Mouse (Mus musculus) ovary, postnatal 10 days (tissue): Measurements from ENCODE around the gene Bloc1s3.
A peak's percentile ranks its signal among the peaks of the same experiment; 100 is the strongest.

ENCODE experiments used
- DNase-seq: peaks from one replicate; pipeline ENCODE4 v3.0.0; 2022; ENCODE audit warnings: low spot score

Gene Bloc1s3

DNA sequence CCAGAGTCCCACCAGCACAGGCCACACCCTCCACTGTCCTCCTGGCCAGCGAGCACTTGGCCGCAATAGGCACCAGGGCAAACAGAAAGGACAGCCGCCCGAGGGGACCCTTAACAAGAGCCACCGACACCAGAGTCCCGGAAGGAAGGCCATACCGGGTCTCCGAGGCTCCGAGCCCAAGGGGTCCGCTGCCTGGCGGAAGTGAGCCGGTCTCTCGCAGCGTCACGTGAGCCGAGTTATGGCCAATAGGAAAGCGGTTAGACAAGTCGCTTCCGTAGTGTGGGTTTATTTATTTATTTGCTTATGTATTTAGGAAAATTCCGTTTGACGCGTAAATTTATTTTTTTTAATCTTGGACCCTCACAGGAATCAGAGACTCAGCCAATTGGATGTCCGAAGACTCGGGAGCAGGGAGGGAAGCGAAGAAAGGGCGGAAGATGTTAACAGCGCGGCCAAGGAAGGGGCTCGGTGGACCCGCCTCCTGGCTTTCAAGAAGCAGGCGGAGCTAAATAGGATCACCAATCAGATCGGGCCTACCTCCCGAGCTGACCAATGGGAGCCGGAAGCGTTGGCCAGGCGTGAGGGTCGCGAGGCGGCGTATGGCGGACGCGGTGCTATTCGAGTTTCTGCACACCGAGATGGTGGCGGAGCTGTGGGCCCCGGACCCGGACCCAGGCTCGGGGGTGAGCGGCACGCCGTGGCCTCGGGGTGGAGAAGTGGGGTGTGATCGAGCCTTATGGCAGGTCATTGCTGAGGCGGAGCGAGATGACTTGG is at the start of gene Bloc1s3, which contains the start of gene Trappc6a:
TSS of gene Bloc1s3 (minus strand) at position 218 of the 774 bp plus-strand sequence.
TSS of gene Trappc6a (plus strand) at position 246 of the 774 bp plus-strand sequence.
- DNase-seq = peak; percentile 85

- no peak for DNase-seq
Measured at GRCm38 (mm10) chr7:19557086-19557485, 48.9 kb upstream of the Bloc1s3 start.

- no peak for DNase-seq
Measured at GRCm38 (mm10) chr7:19554168-19554567, 46.0 kb upstream of the Bloc1s3 start.

DNA sequence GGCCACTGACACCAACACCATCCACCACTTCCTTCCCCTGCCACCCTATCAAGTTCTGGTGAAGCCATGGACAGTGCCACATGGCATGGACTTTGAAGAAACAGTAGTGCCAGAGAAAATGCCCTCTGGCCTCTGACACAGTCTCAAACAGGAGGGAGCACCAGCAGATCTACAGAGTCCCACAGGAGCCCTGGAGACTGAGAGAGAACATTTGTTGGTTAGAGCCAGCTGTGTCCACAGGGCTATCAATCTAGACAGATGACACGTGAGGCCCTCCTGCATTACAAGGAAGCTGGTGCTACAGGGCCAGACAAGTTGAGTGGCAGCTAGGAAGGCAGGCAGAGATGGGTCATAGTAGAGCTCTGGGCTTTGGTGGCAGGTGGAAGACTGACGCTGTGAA is 44.3 kb upstream of the Bloc1s3 start:
- no peak for DNase-seq

DNA sequence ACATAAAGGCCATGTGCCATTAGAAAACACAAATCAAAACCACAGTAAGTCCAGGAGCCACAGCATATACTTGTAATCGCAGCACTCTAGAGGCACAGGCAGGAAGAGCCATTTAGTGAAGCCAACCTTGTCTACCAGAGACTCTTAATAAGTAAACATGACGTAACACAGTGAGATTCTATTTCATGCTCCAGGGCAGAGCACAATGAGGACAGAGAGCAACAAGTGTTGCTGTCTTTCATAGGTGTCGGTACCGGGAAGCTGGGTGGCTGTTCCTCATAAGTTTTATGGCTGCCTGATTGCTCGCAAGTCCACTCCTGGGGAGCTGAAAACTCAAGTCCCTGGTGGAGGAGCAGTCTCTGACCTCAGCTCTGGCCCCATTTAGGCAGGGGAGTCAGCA is 43.5 kb upstream of the Bloc1s3 start:
- no peak for DNase-seq

DNA sequence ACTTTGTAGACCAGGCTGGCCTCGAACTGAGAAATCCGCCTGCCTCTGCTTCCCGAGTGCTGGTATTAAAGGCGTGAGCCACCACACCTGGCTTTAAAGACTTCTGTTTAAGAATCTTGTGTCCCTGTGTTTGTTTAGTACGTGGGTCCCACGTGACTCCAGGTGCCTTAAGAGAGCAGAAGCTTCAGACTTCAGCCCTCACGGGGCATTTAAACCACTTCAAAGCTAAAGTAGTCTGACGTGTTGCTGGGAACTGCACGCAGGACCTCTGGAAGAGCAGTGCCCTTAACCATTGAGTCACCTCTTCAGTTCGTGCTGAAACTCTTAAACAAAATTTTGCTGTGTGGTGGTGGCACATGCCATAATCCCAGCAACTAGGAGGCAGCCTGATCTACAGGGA is 41.2 kb upstream of the Bloc1s3 start:
- no peak for DNase-seq

DNA sequence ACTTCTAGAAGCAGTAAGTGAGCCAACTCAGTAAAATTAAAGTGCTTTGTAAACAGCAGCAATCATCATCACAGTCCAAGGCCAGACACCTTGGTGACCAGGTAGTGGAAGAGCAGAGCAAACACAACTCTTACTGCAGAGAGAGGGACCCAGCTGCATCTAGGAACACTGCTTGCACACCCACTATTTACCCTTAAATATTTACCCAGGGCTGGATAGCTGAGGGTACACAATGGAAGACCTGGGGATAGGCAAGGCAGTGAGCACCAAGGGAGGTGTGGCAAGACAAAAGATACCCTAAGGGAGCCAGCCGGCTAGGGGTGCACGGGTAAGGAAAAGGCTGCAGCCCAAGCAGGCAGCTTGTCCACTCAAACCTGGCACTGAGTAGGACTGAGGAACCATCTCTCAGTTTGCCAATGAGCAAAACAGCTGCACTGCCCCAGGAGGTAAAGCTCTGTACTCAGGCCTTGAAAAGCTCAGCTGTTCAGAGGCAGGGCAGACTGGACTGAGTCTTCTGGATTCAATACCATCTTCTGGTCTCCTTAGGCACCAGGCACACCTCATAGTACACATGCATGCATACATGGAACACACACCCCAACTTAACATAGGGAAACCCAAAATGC is 39.3 kb upstream of the Bloc1s3 start:
- no peak for DNase-seq

DNA sequence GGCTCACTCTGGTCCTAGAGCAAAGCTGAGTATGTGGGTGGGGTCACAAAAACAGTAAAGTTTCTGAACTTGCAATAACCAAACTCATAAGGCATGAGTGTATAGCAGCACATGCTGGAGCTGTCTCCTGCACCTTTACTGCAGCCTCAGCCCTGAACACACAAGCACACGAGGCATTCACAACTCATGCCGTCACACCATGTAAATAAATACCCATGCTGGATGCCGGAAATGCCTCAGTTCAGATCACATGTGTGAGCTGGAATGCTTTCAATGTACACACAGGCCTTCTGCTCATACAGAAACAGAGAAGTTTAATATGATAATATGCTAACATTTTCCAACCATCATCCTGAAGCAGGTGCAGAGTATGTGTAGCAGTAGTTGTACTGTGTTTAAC is 37.8 kb upstream of the Bloc1s3 start:
- no peak for DNase-seq

- no peak for DNase-seq
Measured at GRCm38 (mm10) chr7:19543584-19543983, 35.4 kb upstream of the Bloc1s3 start.

DNA sequence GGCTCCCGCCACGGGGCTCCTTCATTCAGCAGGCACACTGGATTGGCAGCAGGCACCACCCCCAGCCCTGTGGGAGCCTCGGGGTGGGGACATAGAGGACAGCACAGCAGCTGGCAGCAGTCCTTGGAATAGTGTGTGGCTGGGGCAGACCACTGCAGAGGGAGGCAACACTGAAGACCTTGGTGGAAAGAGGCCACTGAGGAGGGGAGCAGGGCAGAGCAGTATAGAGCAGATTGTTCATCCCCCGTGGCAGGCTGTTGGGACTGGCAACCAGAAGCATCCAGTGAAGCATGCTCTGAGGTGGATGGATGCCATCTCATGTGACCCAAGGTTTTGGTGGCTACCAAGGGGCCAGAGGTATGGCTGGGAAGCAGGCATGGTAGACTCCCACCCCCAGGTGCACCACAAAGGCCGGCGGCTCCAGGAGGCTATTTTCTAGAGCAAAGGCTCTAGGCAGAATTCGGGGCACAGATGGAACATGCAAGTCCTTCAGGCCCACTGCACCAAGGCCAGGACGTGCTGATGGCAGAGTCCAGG is 34.1 kb upstream of the Bloc1s3 start:
- no peak for DNase-seq

DNA sequence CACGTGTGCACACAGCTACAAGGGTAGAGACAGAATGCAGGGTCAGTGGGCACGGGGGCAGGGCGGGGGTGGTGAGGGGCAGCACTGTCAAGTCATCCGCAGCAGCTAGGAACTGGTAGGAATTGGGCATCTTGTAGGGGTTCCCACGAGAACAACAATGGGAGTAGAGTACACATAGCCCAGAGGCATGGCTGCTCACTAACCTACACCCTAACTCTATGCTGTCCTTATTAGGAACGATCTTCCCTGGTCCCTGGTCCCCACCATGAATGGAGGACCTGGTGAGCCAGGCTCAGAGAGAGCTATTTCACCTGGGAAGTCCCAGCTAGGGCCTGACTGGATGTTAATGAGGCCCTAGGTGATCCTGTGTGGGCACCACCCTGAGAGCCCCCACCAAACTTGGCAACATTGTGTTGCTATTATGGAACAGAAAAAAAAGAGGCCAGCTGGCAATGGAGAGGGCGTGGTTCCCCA is 33.6 kb upstream of the Bloc1s3 start:
- DNase-seq = no peak

GRCm38 (mm10) chr7:19540771-19541566 is 32.8 kb upstream of the Bloc1s3 start:
- no peak for DNase-seq

- no peak for DNase-seq
Measured at GRCm38 (mm10) chr7:19534676-19535075, 26.5 kb upstream of the Bloc1s3 start.

DNA sequence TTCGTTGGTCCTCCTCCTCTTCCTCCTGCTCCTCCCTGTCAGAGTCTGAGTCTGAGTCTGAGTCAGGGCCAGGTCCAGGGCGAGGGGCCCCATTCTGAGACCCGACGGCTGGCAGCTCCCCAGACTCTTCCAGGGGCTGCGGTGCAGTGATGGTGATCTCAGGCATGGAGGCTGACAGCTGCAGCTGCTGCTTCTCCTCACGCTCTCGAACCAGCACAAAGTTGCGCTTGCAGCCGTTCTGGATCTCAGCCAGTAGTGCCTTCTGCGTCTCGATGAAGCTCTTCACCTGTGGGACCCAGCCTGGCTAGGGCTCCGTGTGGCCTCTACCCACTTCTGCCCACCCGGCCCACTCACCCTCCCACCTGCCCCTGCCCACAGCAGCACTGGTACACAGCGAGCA is 24.1 kb upstream of the Bloc1s3 start:
- no peak for DNase-seq

DNA sequence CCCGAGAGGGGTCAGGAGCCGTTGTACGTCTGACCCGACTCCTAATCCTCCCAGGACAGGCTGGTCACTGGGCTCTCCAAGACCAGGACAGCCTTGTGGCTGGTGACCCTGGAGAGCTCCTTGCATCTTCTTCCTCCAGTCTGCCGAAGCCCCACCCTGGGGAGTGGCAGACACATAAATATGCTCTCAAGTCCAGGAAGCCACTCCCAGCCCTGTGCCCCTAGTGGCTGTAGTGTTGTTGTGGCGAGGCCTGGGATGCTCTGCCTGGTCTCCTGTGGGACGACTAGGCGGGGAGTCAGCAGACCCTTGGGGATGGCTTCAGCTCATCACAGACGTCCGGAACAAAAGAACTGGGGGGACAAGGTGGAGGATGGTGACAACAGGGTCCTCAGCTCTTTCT is 22.9 kb upstream of the Bloc1s3 start:
- no peak for DNase-seq

GRCm38 (mm10) chr7:19525105-19525481 is 16.9 kb upstream of the Bloc1s3 start:
- DNase-seq = no peak

DNA sequence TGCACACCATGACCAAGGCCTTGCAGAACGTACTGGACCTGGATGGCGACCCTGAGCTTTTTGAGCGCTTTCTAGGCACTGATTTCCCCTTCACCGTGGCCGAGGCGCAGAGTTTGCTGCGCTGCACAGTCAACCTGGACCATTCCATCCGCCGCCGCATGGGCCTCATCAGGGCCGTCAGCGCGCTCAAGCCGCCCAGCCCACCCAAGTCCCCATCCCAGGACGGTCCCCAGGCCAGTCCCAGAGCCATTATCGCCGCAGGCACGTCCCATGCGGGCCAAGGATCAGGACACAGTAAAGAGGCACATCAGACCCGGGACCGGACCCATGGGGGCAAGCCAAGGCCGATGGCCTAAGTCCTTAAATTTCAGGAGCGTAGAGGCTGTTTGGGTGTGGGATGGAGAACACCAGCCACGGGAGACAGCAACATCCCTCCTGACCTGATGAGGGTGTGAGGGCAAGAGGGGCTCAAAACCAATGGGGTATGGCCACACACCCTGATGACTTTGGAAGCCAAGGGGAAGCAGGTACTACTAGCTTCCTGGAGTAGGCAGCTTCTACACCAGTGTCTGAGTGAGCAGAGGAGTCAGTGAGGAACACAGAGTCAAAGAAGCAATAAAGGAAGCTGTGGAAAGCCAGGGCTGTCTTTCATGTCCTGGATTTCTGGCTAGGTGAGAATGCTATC is 16.4 kb upstream of the Bloc1s3 start:
- no peak for DNase-seq

GRCm38 (mm10) chr7:19523757-19524419 is 15.7 kb upstream of the Bloc1s3 start:
- no peak for DNase-seq

- DNase-seq = no peak
Measured at GRCm38 (mm10) chr7:19523017-19523756, 15.0 kb upstream of the Bloc1s3 start.

- no peak for DNase-seq
Measured at GRCm38 (mm10) chr7:19520032-19520431, 11.9 kb upstream of the Bloc1s3 start.
